29 mouse cellular contexts compared by ENCODE assay signal in the genomic region with DNA sequence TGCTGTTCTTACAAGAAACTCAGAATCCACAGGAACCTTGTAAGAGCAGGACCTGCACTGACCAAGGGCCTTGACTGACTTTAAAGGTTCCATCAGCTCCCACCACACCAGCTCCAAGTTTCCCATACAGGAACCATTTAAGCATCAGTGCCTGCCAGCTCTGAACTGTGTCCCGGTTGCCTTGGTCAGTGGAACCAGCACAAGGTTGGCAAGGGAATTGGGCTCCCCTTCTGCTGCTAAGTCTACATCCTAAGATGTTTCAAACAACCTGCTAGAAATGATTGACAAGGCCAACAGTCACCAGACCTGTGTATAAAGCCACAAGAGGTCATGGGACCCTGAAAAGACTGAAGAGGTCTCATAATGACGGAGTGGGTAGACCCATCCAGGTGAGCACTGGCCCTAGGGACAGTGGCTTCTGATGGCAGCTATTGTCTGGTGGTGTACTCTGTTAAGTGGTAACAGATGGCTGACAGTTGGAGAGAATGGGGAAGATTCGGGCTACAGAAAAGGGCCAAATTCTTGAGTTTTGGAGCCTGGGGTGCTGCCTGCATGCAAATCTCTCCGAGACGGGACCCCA. TPM values are rescaled to one million over a fixed set of nuclear protein-coding genes. Genes with fewer than 3 reads are reported as not detected.
DNase-seq lines count a peak whose midpoint lies in the region; ATAC-seq lines count a peak whose summit lies in the region.
"Had no signal": no experiment of that assay in that cellular context is flagged by ENCODE, and none has a peak within 500 bp of the region (broad histone marks: within the 10 kb centered on the region; RNA-seq: fewer than 3 reads in every experiment).

No protein-coding gene starts in this region.

- H3K27me3 ChIP-seq in kidney, embryonic 15.5 days = no peaks in the 10 kb centered on the region
- H3K27me3 ChIP-seq: CH12.LX; embryonic facial prominence, embryonic 13.5 days; forebrain, embryonic 12.5 days; forebrain, embryonic 15.5 days; heart, embryonic 13.5 days; Patski had no signal

- ATAC-seq in megakaryocyte progenitor cell, adult 5-6 weeks (replicated peaks; ENCODE audit: poor library complexity) = no peak
- no peak for ATAC-seq in kidney, embryonic 15.5 days (replicated peaks; ENCODE audit: low FRiP score)
- ATAC-seq: forebrain, embryonic 15.5 days; hindbrain, postnatal 0 days; inflammation-experienced regulatory T-cells, adult 6 months; intestine, embryonic 16.5 days; Patski had no signal

- H3K36me3 ChIP-seq in kidney, embryonic 15.5 days = peaks cover 62% of the 10 kb centered on the region

- no peak overlapping the region for H3K27ac ChIP-seq in kidney, embryonic 15.5 days
- H3K27ac ChIP-seq: embryonic facial prominence, embryonic 10.5 days; embryonic facial prominence, embryonic 13.5 days; forebrain, embryonic 12.5 days; forebrain, embryonic 15.5 days; heart, adult 2 months; heart, embryonic 10.5 days; heart, embryonic 13.5 days; hindbrain, embryonic 14.5 days; hindbrain, postnatal 0 days had no signal

- peak; percentile 62 for DNase-seq in brain, adult 2 months (ENCODE audit: low read depth, low spot score)
- DNase-seq in cerebellum, adult 11-12 months = peak; percentile 49
- DNase-seq in cerebellum, adult 8-10 months = peak; percentile 54
- DNase-seq in cerebellum, postnatal 25 days = peak; percentile 53 to 68
- DNase-seq in lung, adult 18-20 months = no peak
- DNase-seq: adrenal gland, postnatal 10 days; B cell, adult 2 months; gastrocnemius, postnatal 10 days; gastrocnemius, postnatal 36 days; heart, adult 2 months; heart, postnatal 14 days; heart, postnatal 4 days; kidney, adult 18-20 months had no signal

- H3K4me2 ChIP-seq in kidney, embryonic 15.5 days = no peak overlapping the region
- H3K4me2 ChIP-seq: embryonic facial prominence, embryonic 13.5 days; forebrain, embryonic 12.5 days; forebrain, embryonic 15.5 days; heart, embryonic 13.5 days; hindbrain, embryonic 14.5 days had no signal

- no peaks in the 10 kb centered on the region for H3K4me1 ChIP-seq in kidney, embryonic 15.5 days
- H3K4me1 ChIP-seq: embryonic facial prominence, embryonic 10.5 days; embryonic facial prominence, embryonic 13.5 days; forebrain, embryonic 12.5 days; heart, embryonic 13.5 days had no signal

- no peak overlapping the region for H3K9ac ChIP-seq in kidney, embryonic 15.5 days
- H3K9ac ChIP-seq: embryonic facial prominence, embryonic 13.5 days; forebrain, embryonic 12.5 days; forebrain, embryonic 15.5 days; heart, embryonic 13.5 days; hindbrain, embryonic 14.5 days had no signal

- H3K4me3 ChIP-seq in kidney, embryonic 15.5 days (replicated peaks) = no peak overlapping the region
- H3K4me3 ChIP-seq: embryonic facial prominence, embryonic 10.5 days; embryonic facial prominence, embryonic 13.5 days; erythroblast, embryonic 14.5 days; forebrain, embryonic 12.5 days; forebrain, embryonic 15.5 days; heart, adult 2 months; heart, embryonic 10.5 days; heart, embryonic 13.5 days had no signal

- WGBS in kidney, embryonic 15.5 days = 96% methylated on average over 5 of the region's 5 CpGs

- no peaks in the 10 kb centered on the region; the same call in 1 of the 2 replicates for H3K9me3 ChIP-seq in kidney, embryonic 15.5 days (replicated peaks)
- H3K9me3 ChIP-seq: forebrain, embryonic 15.5 days; heart, embryonic 13.5 days had no signal

RNA-seq across cellular contexts. Expression of a gene that starts 46.6 kb away (rescaled TPM):
- 12.0 and 12.4 TPM in 2 replicates for total RNA-seq in megakaryocyte progenitor cell, adult 5-6 weeks (2015)
- 24.1 and 24.5 TPM in 2 replicates for total RNA-seq in megakaryocyte progenitor cell, adult 5-6 weeks (2017)
- polyA plus RNA-seq in kidney, embryonic 15.5 days (2015; fragmentation: Nextera tagmentation; extraction: Ambion mirVana) = 10.1 and 11.6 TPM in 2 replicates
- polyA plus RNA-seq: G1E had no signal

Comparison
In these comparisons a context has a peak if more than half of its experiments do, and no peak if none do; other contexts are left out.
1. DNase-seq: peak in brain, adult 2 months (single experiment), cerebellum, adult 11-12 months (single experiment), cerebellum, adult 8-10 months (single experiment) and cerebellum, postnatal 25 days (2 of 2); none in lung, adult 18-20 months (0 of 2).